Mouse (Mus musculus): ENCODE measurements around the gene Ubl5. TPM values are rescaled to one million over a fixed set of nuclear protein-coding genes. Genes with fewer than 3 reads are reported as not detected.

Ubl5 gene
- polyA plus RNA-seq, 2 experiments = 354 to 475 TPM

GRCm38 (mm10) chr9:20652260-20652658, 9.6 kb downstream of the Ubl5 start:
- DNase-seq (ENCODE audit: low spot score) (no peak), ATAC-seq (ENCODE audit: low FRiP score, low read depth) (peak; percentile 4)
- H3K9me3 ChIP-seq (ENCODE audit: control insufficient read depth, low read length) = no peaks in the 10 kb centered on the region
- no peak for TF ChIP-seq POLR2A (IDR thresholded peaks at IDR 0.05; ENCODE audit: borderline replicate concordance, extremely low read depth, insufficient read depth, insufficient read length)
- no peak overlapping the region; the same call in 1 of the 2 replicates for H3K27ac ChIP-seq (replicated peaks; ENCODE audit: low read depth, low read length)
- no peaks in the 10 kb centered on the region for H3K27me3 ChIP-seq (ENCODE audit: control insufficient read depth, insufficient read depth, low read length)
- H3K4me3 ChIP-seq (replicated peaks; ENCODE audit: low read length) = peak overlapping the region; percentile 95
- H3K9ac ChIP-seq (ENCODE audit: low read depth, low read length, severe bottlenecking) = peak overlapping the region; percentile 79
- H3K4me1 ChIP-seq (ENCODE audit: control insufficient read depth, insufficient read depth, low read length) = peaks cover 10% of the 10 kb centered on the region; the same call in 1 of the 2 replicates
- H3K4me2 ChIP-seq (replicated peaks; ENCODE audit: low read depth, low read length, severe bottlenecking) = peak overlapping the region; percentile 70
- WGBS = under 1% methylated on average over 23 of the region's 25 CpGs
- peaks cover 50% of the 10 kb centered on the region for H3K36me3 ChIP-seq (ENCODE audit: control insufficient read depth, insufficient read depth, low read length)

- 92% methylated on average over 3 of the region's 3 CpGs for WGBS
- Histone ChIP-seq H3K9me3 (ENCODE audit: control insufficient read depth, low read length) (no peaks in the 10 kb centered on the region), H3K4me2 (replicated peaks; ENCODE audit: low read depth, low read length, severe bottlenecking) (no peak overlapping the region), H3K4me3 (replicated peaks; ENCODE audit: low read length) (no peak overlapping the region), H3K27ac (replicated peaks; ENCODE audit: low read depth, low read length) (no peak overlapping the region), H3K9ac (ENCODE audit: low read depth, low read length, severe bottlenecking) (no peak overlapping the region), H3K4me1 (ENCODE audit: control insufficient read depth, insufficient read depth, low read length) (peaks cover 10% of the 10 kb centered on the region; the same call in 1 of the 2 replicates), H3K36me3 (ENCODE audit: control insufficient read depth, insufficient read depth, low read length) (peaks cover 49% of the 10 kb centered on the region), H3K27me3 (ENCODE audit: control insufficient read depth, insufficient read depth, low read length) (no peaks in the 10 kb centered on the region)
- no peak for TF ChIP-seq POLR2A (IDR thresholded peaks at IDR 0.05; ENCODE audit: borderline replicate concordance, extremely low read depth, insufficient read depth, insufficient read length)
- ATAC-seq (ENCODE audit: low FRiP score, low read depth) = no peak
- DNase-seq (ENCODE audit: low spot score) = no peak
Measured at GRCm38 (mm10) chr9:20653859-20654258, 11.2 kb downstream of the Ubl5 start.

- Histone ChIP-seq H3K4me3 (replicated peaks; ENCODE audit: low read length) (no peak overlapping the region), H3K4me2 (replicated peaks; ENCODE audit: low read depth, low read length, severe bottlenecking) (no peak overlapping the region), H3K4me1 (ENCODE audit: control insufficient read depth, insufficient read depth, low read length) (peaks cover 8% of the 10 kb centered on the region; the same call in 1 of the 2 replicates), H3K36me3 (ENCODE audit: control insufficient read depth, insufficient read depth, low read length) (peaks cover 73% of the 10 kb centered on the region), H3K9ac (ENCODE audit: low read depth, low read length, severe bottlenecking) (no peak overlapping the region), H3K27ac (replicated peaks; ENCODE audit: low read depth, low read length) (no peak overlapping the region), H3K9me3 (ENCODE audit: control insufficient read depth, low read length) (no peaks in the 10 kb centered on the region), H3K27me3 (ENCODE audit: control insufficient read depth, insufficient read depth, low read length) (no peaks in the 10 kb centered on the region)
- WGBS = 79% methylated on average over 3 of the region's 3 CpGs
- TF ChIP-seq POLR2A (IDR thresholded peaks at IDR 0.05; ENCODE audit: borderline replicate concordance, extremely low read depth, insufficient read depth, insufficient read length) = no peak
- no peak for DNase-seq (ENCODE audit: low spot score)
- ATAC-seq (ENCODE audit: low FRiP score, low read depth) = no peak
Measured at GRCm38 (mm10) chr9:20657546-20657945, 14.9 kb downstream of the Ubl5 start.

- ATAC-seq (ENCODE audit: low FRiP score, low read depth) (no peak), DNase-seq (ENCODE audit: low spot score) (peak; percentile 48)
- Histone ChIP-seq H3K27me3 (ENCODE audit: control insufficient read depth, insufficient read depth, low read length) (no peaks in the 10 kb centered on the region), H3K4me1 (ENCODE audit: control insufficient read depth, insufficient read depth, low read length) (no peaks in the 10 kb centered on the region), H3K9ac (ENCODE audit: low read depth, low read length, severe bottlenecking) (no peak overlapping the region), H3K4me2 (replicated peaks; ENCODE audit: low read depth, low read length, severe bottlenecking) (no peak overlapping the region), H3K36me3 (ENCODE audit: control insufficient read depth, insufficient read depth, low read length) (peaks cover 62% of the 10 kb centered on the region), H3K9me3 (ENCODE audit: control insufficient read depth, low read length) (no peaks in the 10 kb centered on the region), H3K4me3 (replicated peaks; ENCODE audit: low read length) (no peak overlapping the region), H3K27ac (replicated peaks; ENCODE audit: low read depth, low read length) (no peak overlapping the region)
- TF ChIP-seq POLR2A (IDR thresholded peaks at IDR 0.05; ENCODE audit: borderline replicate concordance, extremely low read depth, insufficient read depth, insufficient read length) = no peak
- WGBS = 61% methylated on average over 3 of the region's 3 CpGs
Measured at GRCm38 (mm10) chr9:20662325-20662724, 19.6 kb downstream of the Ubl5 start.

- WGBS = 89% methylated on average over 8 of the region's 8 CpGs
- no peak for ATAC-seq (ENCODE audit: low FRiP score, low read depth)
- DNase-seq (ENCODE audit: low spot score) = no peak
- Histone ChIP-seq H3K27me3 (ENCODE audit: control insufficient read depth, insufficient read depth, low read length) (no peaks in the 10 kb centered on the region), H3K4me3 (replicated peaks; ENCODE audit: low read length) (no peak overlapping the region), H3K4me2 (replicated peaks; ENCODE audit: low read depth, low read length, severe bottlenecking) (no peak overlapping the region), H3K27ac (replicated peaks; ENCODE audit: low read depth, low read length) (no peak overlapping the region), H3K36me3 (ENCODE audit: control insufficient read depth, insufficient read depth, low read length) (peaks cover 56% of the 10 kb centered on the region), H3K9ac (ENCODE audit: low read depth, low read length, severe bottlenecking) (no peak overlapping the region), H3K4me1 (ENCODE audit: control insufficient read depth, insufficient read depth, low read length) (no peaks in the 10 kb centered on the region), H3K9me3 (ENCODE audit: control insufficient read depth, low read length) (no peaks in the 10 kb centered on the region)
- no peak for TF ChIP-seq POLR2A (IDR thresholded peaks at IDR 0.05; ENCODE audit: borderline replicate concordance, extremely low read depth, insufficient read depth, insufficient read length)
Measured at GRCm38 (mm10) chr9:20662874-20663273, 20.2 kb downstream of the Ubl5 start.

- H3K27ac ChIP-seq (replicated peaks; ENCODE audit: low read depth, low read length) = no peak overlapping the region
- DNase-seq (ENCODE audit: low spot score) = no peak
Measured at GRCm38 (mm10) chr9:20663956-20664355, 21.3 kb downstream of the Ubl5 start.

More at GRCm38 (mm10) chr9:20663956-20664355, 21.3 kb downstream of the Ubl5 start:
- Histone ChIP-seq H3K9me3 (ENCODE audit: control insufficient read depth, low read length) (no peaks in the 10 kb centered on the region), H3K4me1 (ENCODE audit: control insufficient read depth, insufficient read depth, low read length) (no peaks in the 10 kb centered on the region), H3K9ac (ENCODE audit: low read depth, low read length, severe bottlenecking) (no peak overlapping the region), H3K27me3 (ENCODE audit: control insufficient read depth, insufficient read depth, low read length) (no peaks in the 10 kb centered on the region), H3K4me3 (replicated peaks; ENCODE audit: low read length) (no peak overlapping the region), H3K36me3 (ENCODE audit: control insufficient read depth, insufficient read depth, low read length) (peaks cover 48% of the 10 kb centered on the region), H3K4me2 (replicated peaks; ENCODE audit: low read depth, low read length, severe bottlenecking) (no peak overlapping the region)
- 95% methylated on average over 2 of the region's 2 CpGs for WGBS
- ATAC-seq (ENCODE audit: low FRiP score, low read depth) = no peak
- TF ChIP-seq POLR2A (IDR thresholded peaks at IDR 0.05; ENCODE audit: borderline replicate concordance, extremely low read depth, insufficient read depth, insufficient read length) = no peak
